Mouse (Mus musculus) liver, adult 2 months (tissue): ENCODE results near the gene Shc3. TPM values are rescaled to one million over a fixed set of nuclear protein-coding genes. Genes with fewer than 3 reads are reported as not detected.

Source experiments
- DNase-seq: peaks from one replicate; pipeline ENCODE4 v3.0.0-alpha.2; 2011; ENCODE audit warnings: low read depth, low spot score; ENCODE audit errors: extremely low read depth
- H3K27ac ChIP-seq: fragments of 200-500 bp; replicated peaks from 2 replicates; pipeline ENCODE4 v1.5.1; 2012; ENCODE audit warnings: low read depth, mild to moderate bottlenecking, control low read depth, inconsistent platforms, low read length; ENCODE audit not compliant: insufficient read depth
- H3K27me3 ChIP-seq: fragments of 200-500 bp; 2 replicates; pipeline ENCODE4 v1.6.1; 2012; ENCODE audit warnings: mild to moderate bottlenecking, moderate library complexity, low read length, inconsistent platforms; ENCODE audit not compliant: control insufficient read depth, insufficient read depth
- H3K36me3 ChIP-seq: fragments of 200-500 bp; 2 replicates; pipeline ENCODE4 v1.6.1; 2012; ENCODE audit warnings: low read length, inconsistent platforms; ENCODE audit not compliant: control insufficient read depth, insufficient read depth
- H3K4me1 ChIP-seq: fragments of 200-500 bp; 2 replicates; pipeline ENCODE4 v1.6.1; 2011; ENCODE audit warnings: low read length; ENCODE audit not compliant: control insufficient read depth, insufficient read depth
- H3K4me3 ChIP-seq: fragments of 200-500 bp; 2 replicates; pipeline ENCODE4 v1.5.1; 2011; ENCODE audit warnings: low read depth, mild to moderate bottlenecking, control low read depth, low read length, moderate library complexity; ENCODE audit not compliant: insufficient read depth
- H3K79me2 ChIP-seq: fragments of 200-500 bp; 2 replicates; pipeline ENCODE4 v1.6.1; 2012; ENCODE audit warnings: inconsistent platforms, mild to moderate bottlenecking, low read length, moderate library complexity; ENCODE audit not compliant: control insufficient read depth, insufficient read depth
- H3K9ac ChIP-seq: fragments of 200-500 bp; 2 replicates; pipeline ENCODE4 v1.6.1; 2012; ENCODE audit warnings: low read depth, mild to moderate bottlenecking, control low read depth, inconsistent platforms, low read length
- CTCF ChIP-seq: fragments of 200-500 bp; IDR thresholded peaks from 2 replicates; pipeline ENCODE4 v1.5.1; 2011; ENCODE audit warnings: low read depth, low read length, control low read depth
- POLR2A ChIP-seq: fragments of 200-500 bp; IDR thresholded peaks from 2 replicates; pipeline ENCODE4 v1.6.1; 2011; ENCODE audit warnings: low read length, control low read depth; ENCODE audit not compliant: insufficient read depth; ENCODE audit errors: extremely low read depth
- WGBS: fragments of 180-500 bp; shearing (Covaris S2); methylation state at CpG from one replicate; pipeline ENCODE4 v1.1.7; 2018; 5-methylcytosine and 5-hydroxymethylcytosine counted together
- polyA plus RNA-seq: library from polyadenylated mRNA; depleted of rRNA; stranded (reverse); fragments of >200 nt; gene quantifications from 2 replicates; pipeline ENCODE4 v1.2.3, GENCODE M21; 2012
- total RNA-seq: library from RNA; depleted of rRNA; stranded (reverse); fragments of >200 nt; gene quantifications from 2 replicates; pipeline ENCODE4 v1.2.3, GENCODE M21; 2014

Gene Shc3
- total and polyA plus RNA-seq, 2 experiments: 0.09 TPM; not detected in 1

- H3K27ac ChIP-seq: no peak overlapping the region
- no peaks in the 10 kb centered on the region for H3K79me2 ChIP-seq
- peak; percentile 25 for DNase-seq
- H3K9ac ChIP-seq: no peak overlapping the region
- H3K36me3 ChIP-seq: no peaks in the 10 kb centered on the region
- no peak for TF ChIP-seq CTCF
- TF ChIP-seq POLR2A: no peak
- no peaks in the 10 kb centered on the region for H3K27me3 ChIP-seq
- no peak overlapping the region for H3K4me3 ChIP-seq
- peaks cover 2% of the 10 kb centered on the region; the same call in 1 of the 2 replicates for H3K4me1 ChIP-seq
- WGBS: 26% methylated on average over 10 of the region's 10 CpGs
Measured at GRCm38 (mm10) chr13:51615815-51616214, 46.6 kb upstream of the Shc3 start.

- Histone ChIP-seq H3K4me3 (no peak overlapping the region), H3K4me1 (peaks cover 2% of the 10 kb centered on the region; the same call in 1 of the 2 replicates), H3K36me3 (no peaks in the 10 kb centered on the region), H3K79me2 (no peaks in the 10 kb centered on the region), H3K9ac (no peak overlapping the region), H3K27ac (no peak overlapping the region), H3K27me3 (no peaks in the 10 kb centered on the region)
- 68% methylated on average over 5 of the region's 5 CpGs for WGBS
- DNase-seq: no peak
- TF ChIP-seq POLR2A (no peak), CTCF (no peak)
Measured at GRCm38 (mm10) chr13:51611500-51611899, 42.3 kb upstream of the Shc3 start.

DNA sequence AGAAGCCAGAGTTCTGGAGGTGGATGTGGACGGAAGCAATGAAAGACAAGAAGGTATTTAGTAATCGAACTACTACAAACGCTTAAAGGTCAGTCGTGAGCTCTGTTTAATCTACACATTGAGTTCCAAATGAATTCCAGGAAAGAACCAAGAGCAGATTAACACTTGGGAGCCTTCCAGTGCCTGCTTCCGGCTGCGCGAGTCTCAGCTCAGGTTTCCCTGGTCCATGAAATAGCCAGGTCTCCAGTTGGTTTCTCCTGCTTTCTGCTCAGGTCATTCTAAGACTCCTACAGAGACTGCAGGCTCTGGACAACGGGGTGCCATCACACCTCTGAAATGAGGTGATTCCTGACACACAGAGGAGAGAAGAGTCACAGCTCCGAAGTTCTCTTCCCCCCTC lies 41.8 kb upstream of the Shc3 start:
- Histone ChIP-seq H3K27me3 (no peaks in the 10 kb centered on the region), H3K79me2 (no peaks in the 10 kb centered on the region), H3K4me3 (no peak overlapping the region), H3K9ac (no peak overlapping the region), H3K36me3 (no peaks in the 10 kb centered on the region), H3K27ac (no peak overlapping the region), H3K4me1 (peaks cover 2% of the 10 kb centered on the region; the same call in 1 of the 2 replicates)
- 11% methylated on average over 9 of the region's 9 CpGs for WGBS
- no peak for DNase-seq
- no peak for TF ChIP-seq CTCF
- TF ChIP-seq POLR2A: no peak

- H3K79me2 ChIP-seq: no peaks in the 10 kb centered on the region
- no peaks in the 10 kb centered on the region for H3K36me3 ChIP-seq
- no peak overlapping the region for H3K9ac ChIP-seq
- DNase-seq: no peak
- H3K27me3 ChIP-seq: no peaks in the 10 kb centered on the region
- H3K27ac ChIP-seq: no peak overlapping the region
- H3K4me1 ChIP-seq: no peaks in the 10 kb centered on the region; the same call in 1 of the 2 replicates
- 96% methylated on average over 7 of the region's 7 CpGs for WGBS
- H3K4me3 ChIP-seq: no peak overlapping the region
- TF ChIP-seq POLR2A: no peak
- TF ChIP-seq CTCF: no peak
Measured at GRCm38 (mm10) chr13:51609231-51609630, 40.0 kb upstream of the Shc3 start.

DNA sequence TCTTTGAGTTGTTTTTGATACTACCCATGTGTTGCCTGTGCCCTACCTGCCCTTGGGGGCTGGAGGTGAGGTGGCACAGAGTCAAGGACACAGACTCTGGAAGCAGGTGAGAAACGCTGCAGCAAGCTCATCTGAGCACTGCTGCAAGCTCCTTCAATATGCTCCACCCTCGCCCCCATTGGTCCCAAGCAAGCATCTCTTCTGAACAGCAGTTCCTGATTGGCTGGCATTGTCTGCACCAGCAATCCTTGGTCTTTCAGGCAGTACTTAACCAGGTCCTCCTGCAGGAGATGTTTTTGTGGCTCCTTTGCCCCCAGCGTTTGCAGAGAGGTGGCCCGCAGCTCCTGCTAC lies 34.6 kb upstream of the Shc3 start:
- H3K4me1 ChIP-seq: no peaks in the 10 kb centered on the region
- WGBS: 52% methylated on average over 4 of the region's 4 CpGs
- no peaks in the 10 kb centered on the region for H3K79me2 ChIP-seq
- no peaks in the 10 kb centered on the region for H3K36me3 ChIP-seq
- no peak for TF ChIP-seq POLR2A
- no peak for TF ChIP-seq CTCF
- no peak overlapping the region for H3K9ac ChIP-seq
- no peak for DNase-seq
- no peaks in the 10 kb centered on the region for H3K27me3 ChIP-seq
- no peak overlapping the region for H3K4me3 ChIP-seq
- no peak overlapping the region for H3K27ac ChIP-seq

DNA sequence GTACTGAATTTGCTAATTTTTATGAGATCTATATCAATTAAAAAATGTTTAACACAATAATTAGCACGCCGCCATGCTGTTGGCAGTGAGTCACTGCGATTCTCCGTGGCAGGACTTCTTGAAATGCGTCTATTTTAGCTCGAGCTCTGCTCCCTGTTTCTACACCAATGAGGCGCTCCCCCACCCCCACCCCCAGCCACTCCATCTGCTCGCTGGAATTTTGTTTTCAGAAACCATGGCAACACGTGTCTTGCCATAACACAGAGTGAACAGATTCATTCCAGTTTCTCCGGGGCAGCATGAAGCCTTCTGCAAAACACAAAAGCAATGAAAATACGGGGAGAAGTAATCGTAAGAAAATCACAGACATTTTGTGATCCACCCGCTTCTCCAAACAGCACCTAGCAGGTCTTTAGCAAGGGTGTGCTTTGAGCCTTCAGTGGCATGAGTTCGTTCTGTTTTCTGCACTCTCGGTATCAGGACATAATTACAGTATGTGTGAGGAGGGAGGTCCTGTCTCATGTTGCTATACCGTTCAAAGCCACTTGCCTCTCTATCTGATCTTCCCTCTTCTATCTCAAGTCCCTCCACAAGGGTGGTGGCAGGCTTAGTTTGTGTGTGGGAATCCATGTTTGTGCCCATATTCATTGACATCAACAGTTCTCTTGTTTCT lies 34.1 kb upstream of the Shc3 start:
- Histone ChIP-seq H3K27ac (no peak overlapping the region), H3K4me1 (no peaks in the 10 kb centered on the region), H3K9ac (no peak overlapping the region), H3K27me3 (no peaks in the 10 kb centered on the region), H3K36me3 (no peaks in the 10 kb centered on the region), H3K4me3 (no peak overlapping the region), H3K79me2 (no peaks in the 10 kb centered on the region)
- DNase-seq: no peak
- TF ChIP-seq CTCF (no peak), POLR2A (no peak)
- 49% methylated on average over 16 of the region's 16 CpGs for WGBS
